ENCODE assay signal across 8 mouse cellular contexts in genomic region chr5:72350081-72350758, GRCm38 (mm10).
DNase-seq lines count a peak whose midpoint lies in the region; ATAC-seq and TF ChIP-seq lines count a peak whose summit lies in the region.

No protein-coding gene starts in this region.

- H3K4me2 ChIP-seq in stomach, postnatal 0 days (replicated peaks; ENCODE audit: low read depth): no peak overlapping the region

- ATAC-seq in activated CD4-positive, CD25-positive, alpha-beta regulatory T cell, adult 4 months: peak; percentile 77
- peak; percentile 86 for ATAC-seq in megakaryocyte-erythroid progenitor cell, adult 5-6 weeks (replicated peaks; ENCODE audit: low FRiP score, low TSS enrichment, poor library complexity, severe bottlenecking)
- ATAC-seq in stomach, postnatal 0 days (ENCODE audit: low FRiP score, low TSS enrichment): peak; percentile 88

- DNase-seq in gastrocnemius, adult 2 months: no peak
- no peak for DNase-seq in gastrocnemius, postnatal 14 days
- DNase-seq in embryo, embryonic 9.5 days (ENCODE audit: extremely low spot score): peak; percentile 64
- DNase-seq in heart, postnatal 4 days: peak; percentile 53
- DNase-seq in large intestine, adult 2 months (ENCODE audit: low read depth, low spot score): peak; percentile 32
- peak; percentile 50 for DNase-seq in stomach, postnatal 0 days (ENCODE audit: low spot score)

- no peak overlapping the region for H3K9ac ChIP-seq in stomach, postnatal 0 days (ENCODE audit: low read length)

- TF ChIP-seq EP300 in stomach, postnatal 0 days (optimal IDR thresholded peaks at IDR 0.05): no peak

- H3K4me1 ChIP-seq in stomach, postnatal 0 days (replicated peaks; ENCODE audit: control insufficient read depth, insufficient read depth): no peaks in the 10 kb centered on the region

- WGBS in large intestine, adult 2 months: 34% methylated on average over 5 of the region's 5 CpGs
- WGBS in stomach, postnatal 0 days: 38% methylated on average over 5 of the region's 5 CpGs

- intact Hi-C loops in gastrocnemius, adult 2 months (cut with DNase I): loop anchor here (2.0 to 5.0 kb wide), 2 partner anchors 155 to 362 kb away; partner anchors contain the start of gene Corin
- intact Hi-C loops in gastrocnemius, postnatal 14 days (cut with DNase I; ENCODE audit: low total_unique reads): loop anchor here (5.0 kb wide), 2 partner anchors 157 to 362 kb away; no protein-coding TSS in a partner anchor

- H3K27me3 ChIP-seq in stomach, postnatal 0 days (ENCODE audit: control insufficient read depth, insufficient read depth, low read length): no peaks in the 10 kb centered on the region

- H3K9me3 ChIP-seq in stomach, postnatal 0 days (ENCODE audit: control insufficient read depth, low read length): no peaks in the 10 kb centered on the region

- no peak overlapping the region for H3K4me3 ChIP-seq in gastrocnemius, adult 2 months
- no peak overlapping the region for H3K4me3 ChIP-seq in stomach, postnatal 0 days (ENCODE audit: low read depth, low read length)

- H3K36me3 ChIP-seq in stomach, postnatal 0 days (ENCODE audit: control insufficient read depth, insufficient read depth, low read length): no peaks in the 10 kb centered on the region

- H3K27ac ChIP-seq in gastrocnemius, adult 2 months: no peak overlapping the region
- H3K27ac ChIP-seq in stomach, postnatal 0 days (replicated peaks): no peak overlapping the region

- TF ChIP-seq CTCF in gastrocnemius, adult 2 months (IDR thresholded peaks at IDR 0.05): peak; percentile 60
- TF ChIP-seq CTCF in stomach, postnatal 0 days (IDR thresholded peaks at IDR 0.05; ENCODE audit: low read depth): peak; percentile 90

Comparison
In these comparisons a context has a peak if more than half of its experiments do, and no peak if none do; other contexts are left out.
1. DNase-seq: peak in embryo, embryonic 9.5 days (single experiment), heart, postnatal 4 days (single experiment), large intestine, adult 2 months (single experiment) and stomach, postnatal 0 days (single experiment); none in gastrocnemius, adult 2 months (single experiment) and gastrocnemius, postnatal 14 days (single experiment).
2. Peak in every context shown above with its lines, with median percentiles within 50 percentile points of each other: ATAC-seq.